Mouse (Mus musculus) spleen, adult 18-20 months (tissue): Measurements from ENCODE around the gene Scaf8.

Experiments
- DNase-seq, 2 experiments: peaks; one replicate each; pipeline ENCODE4 v3.0.0; 2022; ENCODE audit warnings: mixed read lengths in 2 of 2

The Scaf8 gene

DNA sequence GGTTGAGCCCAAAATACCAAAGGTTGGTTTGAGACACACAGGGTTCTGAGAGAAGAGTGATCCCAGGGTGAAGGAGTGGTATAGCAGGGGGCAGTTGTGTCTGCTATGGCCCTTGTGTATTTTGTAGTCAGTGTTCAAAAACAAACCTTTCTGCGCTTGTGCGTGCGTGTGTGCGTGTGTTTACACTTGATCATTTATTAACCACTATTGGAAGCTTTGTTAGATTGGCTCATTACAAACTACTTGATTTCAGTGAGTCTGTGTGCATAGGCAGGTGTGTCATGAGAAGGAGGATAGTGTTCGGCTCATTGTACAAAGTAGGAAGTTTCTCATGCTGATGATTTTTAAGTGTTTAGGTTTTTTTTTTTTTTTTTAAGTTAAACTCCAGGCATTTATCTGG, 95.4 kb downstream of the Scaf8 start:
- DNase-seq: no peak

DNA sequence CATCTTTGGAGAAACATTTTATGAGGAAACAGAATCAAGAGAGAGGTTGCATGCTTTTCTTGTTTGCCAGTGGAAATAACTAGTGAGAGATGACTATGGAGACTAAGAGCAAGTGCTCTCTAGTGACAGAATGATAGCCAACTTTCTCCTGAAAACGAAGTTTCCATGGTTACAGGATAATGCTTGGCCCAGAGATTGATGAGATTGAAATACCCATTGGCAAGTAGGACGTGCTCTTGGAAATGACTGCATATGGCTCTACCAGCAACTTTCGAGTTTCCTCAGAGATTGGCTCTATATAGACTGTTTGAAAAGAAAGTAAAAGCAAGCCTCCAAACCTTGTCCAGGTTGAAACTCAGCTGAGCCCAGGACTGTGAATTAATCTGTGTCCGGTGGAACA, 97.3 kb downstream of the Scaf8 start:
- no peak for DNase-seq

DNA sequence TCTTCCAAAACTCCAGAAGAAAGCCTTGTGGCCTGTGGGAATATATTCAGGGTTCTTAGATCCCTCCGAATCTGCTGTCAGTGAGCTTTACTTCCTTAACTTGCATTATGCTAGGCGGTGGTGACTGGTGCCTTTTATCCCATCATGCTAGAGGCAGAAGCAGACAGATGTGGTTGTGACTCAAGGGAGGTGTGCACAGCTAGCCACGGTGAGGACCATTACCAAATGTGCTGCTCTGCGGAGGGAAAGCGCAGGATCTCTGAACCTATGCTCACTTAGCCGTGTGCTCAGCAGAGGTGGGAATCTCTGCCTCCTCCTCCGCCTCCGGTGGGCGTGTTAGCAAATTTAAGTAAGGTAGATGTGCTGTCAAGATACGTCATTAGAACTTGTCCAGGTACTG, 98.1 kb downstream of the Scaf8 start:
- DNase-seq: no peak

DNA sequence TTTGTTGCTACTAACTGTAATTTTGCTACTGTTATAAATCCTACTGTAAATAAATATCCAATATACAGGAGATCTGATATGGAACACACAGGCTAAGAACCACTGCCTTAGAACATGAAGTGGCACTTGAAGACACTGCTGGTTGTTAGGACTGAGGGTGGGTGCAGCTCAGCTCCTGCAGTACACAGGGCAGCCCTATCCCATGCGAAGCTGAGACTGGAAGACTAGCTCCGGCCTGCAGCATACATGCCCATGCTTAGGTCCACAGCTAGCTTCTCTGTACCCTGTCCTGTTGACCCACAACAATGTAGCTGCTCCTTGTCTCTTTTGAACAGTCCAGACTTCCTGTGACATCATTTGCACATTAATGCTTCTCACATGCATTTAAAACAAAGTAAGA, 100.1 kb downstream of the Scaf8 start:
- no peak for DNase-seq

DNA sequence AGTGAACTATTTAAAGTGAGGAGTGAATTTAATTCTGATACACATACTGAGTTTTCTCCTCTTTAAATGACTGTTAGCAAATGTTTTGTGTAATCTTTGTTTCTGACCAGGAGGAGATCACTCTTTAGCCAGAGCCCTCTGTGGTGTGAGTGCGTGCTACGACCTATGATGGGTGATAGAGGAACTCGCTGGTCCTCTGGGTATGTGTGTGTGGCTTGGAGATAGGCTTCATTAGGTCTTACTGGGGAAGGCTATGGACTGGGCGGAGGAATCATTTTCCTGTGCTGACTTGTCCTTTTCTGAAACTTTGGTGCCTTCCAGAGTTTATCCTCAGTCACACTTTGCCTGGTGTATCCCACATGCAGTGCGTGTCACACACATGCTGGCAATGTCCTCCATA, 102.3 kb downstream of the Scaf8 start:
- DNase-seq: no peak

DNA sequence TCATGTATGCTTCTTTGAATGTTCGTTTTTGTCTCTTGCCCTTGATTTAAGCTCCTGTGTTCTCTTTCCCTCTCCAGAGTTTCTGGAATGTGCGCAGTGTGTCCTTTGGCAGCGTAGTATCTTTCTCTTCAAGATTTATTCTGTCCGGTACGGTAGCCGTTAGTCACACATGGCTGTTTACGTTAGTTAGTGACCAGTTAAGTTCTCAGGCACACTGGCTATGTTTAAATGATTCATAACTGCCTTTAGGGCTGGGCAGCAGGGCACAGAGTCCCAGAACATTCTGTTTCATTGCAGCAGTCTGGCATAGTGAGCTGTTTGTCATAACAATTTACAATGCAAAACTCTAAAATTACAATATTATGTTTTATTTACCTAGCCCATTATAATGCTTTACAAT, 103.6 kb downstream of the Scaf8 start:
- no peak for DNase-seq

DNA sequence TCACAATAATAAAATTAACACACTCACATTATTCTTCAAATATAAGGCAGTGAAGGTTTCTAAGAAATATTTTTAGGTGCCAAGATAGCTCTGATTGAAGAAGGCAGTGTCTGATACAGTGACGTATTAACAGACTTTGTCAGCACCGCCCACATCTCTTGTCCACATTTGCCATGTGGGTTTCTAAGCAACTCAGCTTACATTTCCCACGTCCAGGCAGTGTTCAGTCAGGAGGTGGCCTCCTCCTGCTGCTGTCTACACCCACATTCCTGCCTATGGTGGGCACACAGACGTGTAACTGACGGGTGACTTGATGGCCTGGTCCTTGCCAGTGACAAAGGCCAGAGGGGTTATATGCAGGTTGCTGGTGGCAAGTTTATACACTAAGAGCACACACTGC, 104.1 kb downstream of the Scaf8 start:
- DNase-seq: no peak

DNA sequence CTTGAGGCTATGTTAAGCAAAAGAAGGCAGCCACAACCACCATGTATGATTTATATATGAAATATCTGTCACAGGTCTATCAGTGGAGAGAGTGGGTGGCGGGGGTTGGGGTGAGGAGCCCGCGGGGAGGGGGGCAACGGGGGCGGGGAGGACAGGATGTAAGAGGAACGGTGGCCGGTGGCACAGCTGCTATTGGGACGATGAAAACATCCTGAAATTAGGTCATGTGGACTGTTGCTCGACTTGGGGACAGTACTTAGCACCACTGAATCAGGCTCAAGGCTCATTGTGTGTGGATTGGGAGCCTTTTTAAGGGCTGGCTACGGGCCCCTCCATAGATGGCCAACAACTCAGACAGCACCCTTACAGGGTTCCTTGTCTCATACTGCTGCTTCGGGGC, 105.4 kb downstream of the Scaf8 start:
- no peak for DNase-seq

DNA sequence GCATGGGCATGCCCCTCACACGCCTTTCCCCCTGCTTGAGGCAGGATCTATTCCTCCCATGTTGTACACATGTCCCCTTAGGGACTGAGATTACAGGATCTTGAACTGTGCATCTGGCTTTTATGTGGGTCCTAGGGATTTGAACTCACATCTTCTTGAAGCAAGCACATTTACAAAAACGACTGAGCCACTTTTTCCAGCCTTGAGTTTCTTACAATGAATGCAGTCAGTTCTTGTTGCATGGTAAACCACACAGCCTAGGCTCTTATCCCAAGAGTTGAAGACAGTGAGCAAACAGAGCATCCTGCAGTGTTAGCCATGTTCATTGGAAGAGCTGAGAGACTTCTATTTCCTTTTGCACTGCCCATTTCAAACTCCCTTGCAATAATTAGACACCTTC, 108.3 kb downstream of the Scaf8 start:
- no peak for DNase-seq

DNA sequence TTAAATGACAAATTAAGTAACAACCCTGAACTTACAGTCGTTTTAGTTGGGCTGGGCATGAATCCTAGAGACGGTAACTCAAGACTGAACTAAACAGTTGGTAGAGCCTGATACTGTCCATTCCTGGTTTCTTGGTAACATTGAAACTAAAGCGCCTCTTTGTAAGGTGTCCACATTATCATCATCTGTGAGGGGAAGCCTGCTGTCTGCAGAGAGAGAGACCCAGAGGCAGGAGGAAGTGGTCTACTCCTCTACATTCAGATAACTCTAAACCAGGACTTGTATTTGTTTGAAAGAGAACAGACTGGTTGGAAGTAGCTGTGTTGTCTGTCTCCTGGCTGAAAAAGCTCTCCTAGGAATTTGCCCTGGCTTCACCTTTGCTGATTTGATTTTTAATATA, 108.9 kb downstream of the Scaf8 start:
- no peak for DNase-seq

DNA sequence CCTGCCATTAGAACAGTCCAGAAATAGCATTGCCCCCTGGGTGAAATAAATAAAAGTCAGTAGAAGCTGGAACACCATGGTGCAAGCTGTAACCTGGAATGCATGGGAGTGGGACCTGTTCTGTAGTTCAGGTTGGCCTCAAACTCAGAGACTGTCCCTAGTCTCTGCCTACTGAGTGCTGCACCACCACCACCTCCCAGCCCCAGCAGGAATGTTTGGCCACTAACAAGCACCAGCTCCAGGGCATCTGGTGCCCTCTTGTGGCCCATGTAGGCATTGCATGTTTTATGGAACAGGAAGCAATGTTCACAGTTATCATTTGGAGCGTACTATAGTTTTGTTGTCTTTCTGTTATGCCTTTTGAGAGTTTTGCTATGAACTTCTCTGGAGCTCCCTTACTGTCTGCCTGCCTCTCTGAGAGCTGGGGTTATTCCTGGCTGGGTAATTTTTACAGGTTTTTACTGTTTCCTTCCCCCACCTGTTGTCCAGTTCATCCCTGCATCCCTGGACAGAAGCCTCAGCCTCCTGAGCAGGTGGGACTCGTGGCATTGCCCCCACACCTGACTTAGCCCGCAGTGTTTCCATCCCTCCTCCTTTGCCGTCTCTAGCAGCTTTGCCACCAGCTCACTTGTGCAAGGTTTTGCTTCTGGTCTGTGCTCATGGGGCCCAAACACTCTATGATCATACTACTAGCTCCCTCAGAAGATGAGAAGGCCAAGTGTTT, 109.8 kb downstream of the Scaf8 start:
- peak; percentile 60 to 85 for DNase-seq

DNA sequence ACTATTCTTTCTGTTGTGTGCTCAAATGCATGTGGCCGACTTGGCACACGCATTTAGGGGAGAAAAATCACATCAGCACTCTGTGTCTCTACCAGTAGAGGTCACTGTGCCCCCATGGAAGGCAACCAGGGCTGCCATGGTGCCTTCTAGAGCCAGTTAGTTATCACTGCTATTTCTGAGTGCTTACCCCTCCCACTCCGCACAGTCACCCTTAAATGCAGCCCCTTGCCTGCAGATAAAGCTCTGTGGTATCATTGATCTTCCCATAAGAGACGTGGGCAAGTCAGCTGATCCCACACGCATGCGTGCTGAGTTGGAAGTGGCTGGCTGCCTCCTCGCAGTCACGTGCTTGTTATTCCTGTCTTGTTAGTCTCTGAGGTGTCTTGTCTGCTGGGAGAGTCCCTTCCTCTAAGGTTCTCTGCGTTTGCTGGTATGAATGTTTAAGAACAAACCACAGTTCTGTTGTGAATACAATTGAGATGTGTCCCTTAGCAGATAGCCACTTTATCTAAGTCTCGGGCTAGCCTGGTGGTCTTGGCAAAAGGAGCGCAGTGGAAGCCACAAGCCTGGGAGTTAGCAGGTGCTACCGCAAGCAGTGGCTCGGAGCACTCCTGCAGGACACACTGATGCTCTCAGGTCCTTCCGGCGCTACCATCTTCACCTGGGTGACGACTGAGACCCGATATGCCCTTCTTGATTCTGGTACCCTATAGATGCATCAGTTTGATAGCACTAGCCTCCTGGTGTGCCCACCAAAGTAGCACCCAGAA, 115.6 kb downstream of the Scaf8 start:
- DNase-seq: peak in 1 of 2 experiments; percentile 22

DNA sequence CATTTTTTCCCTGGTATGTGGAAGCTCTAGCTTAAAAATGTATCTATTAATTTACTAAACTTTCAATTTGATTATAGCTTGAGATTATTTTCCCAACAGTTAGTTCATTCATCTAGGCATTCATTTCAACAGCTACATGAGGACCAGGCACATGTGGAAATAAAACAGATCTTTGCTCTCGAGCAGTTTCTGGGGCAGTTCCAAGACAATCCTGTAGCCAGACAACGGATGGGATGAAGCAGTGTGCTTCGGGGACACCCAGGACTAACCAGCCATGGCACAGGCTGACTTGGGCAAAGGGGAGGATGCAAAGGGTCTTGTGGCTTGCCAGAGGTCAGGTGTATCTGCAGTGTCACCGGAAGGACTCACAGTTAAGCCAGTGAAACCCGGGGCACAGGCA, 117.9 kb downstream of the Scaf8 start:
- no peak for DNase-seq

DNA sequence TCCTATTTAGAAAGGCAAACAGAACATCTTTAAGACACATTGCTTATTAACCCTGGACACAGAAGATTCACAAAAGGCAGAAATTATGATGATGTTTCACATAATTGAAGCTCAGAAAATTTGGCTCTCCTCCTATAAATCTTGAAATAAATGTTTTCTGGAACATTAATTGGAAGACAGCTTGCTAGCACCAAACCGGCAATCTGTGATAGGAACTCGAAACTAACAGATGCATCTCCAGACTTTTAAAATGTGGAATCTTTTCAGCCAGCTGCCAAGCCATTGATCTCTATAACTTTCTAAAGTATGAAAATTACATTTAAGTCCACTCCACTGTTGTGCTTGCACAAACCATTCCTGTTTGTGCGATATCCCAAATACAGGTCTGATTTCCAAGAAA, 128.9 kb downstream of the Scaf8 start:
- DNase-seq: no peak

DNA sequence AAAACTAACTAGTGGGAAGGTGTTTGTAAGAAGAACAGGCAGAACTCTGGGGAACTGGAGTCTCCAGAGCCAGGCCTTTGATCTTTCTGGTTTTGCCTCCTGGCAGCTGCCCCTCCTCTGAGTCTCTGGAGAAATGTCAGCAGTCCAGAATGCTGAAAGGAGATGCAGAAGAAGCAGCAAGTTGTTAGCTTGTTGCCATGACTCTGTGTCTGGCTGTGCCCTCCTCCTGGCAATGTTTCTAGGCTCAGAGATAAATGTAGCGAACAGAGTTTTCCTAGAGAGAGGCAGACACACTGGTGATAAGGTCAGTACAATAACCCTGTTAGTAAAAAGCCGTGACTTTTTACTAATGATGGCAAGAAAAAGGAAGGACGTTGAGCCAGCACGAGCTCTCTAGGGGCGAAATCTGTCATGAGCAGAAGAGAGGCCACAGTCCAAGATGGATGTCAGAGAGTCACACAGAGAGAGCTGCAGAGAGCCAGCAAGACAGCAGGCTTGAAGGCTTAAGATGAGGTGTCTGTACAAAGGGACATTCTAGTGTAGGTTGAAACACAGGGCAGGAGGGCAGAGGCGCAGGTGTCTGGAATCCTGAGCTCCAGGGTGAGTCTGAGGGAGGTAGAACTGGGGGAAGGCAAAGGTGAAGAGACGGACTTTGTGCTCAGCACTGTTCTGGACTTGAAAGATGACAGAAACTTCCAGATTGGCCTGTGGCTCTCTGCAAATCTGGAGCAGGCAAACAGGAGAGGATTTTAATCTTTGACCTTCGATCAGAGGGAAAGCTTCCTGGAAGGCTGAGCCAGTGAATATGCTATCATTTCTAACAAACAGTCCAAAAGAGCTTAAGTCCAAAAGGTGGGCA, 130.3 kb downstream of the Scaf8 start:
- no peak for DNase-seq

DNA sequence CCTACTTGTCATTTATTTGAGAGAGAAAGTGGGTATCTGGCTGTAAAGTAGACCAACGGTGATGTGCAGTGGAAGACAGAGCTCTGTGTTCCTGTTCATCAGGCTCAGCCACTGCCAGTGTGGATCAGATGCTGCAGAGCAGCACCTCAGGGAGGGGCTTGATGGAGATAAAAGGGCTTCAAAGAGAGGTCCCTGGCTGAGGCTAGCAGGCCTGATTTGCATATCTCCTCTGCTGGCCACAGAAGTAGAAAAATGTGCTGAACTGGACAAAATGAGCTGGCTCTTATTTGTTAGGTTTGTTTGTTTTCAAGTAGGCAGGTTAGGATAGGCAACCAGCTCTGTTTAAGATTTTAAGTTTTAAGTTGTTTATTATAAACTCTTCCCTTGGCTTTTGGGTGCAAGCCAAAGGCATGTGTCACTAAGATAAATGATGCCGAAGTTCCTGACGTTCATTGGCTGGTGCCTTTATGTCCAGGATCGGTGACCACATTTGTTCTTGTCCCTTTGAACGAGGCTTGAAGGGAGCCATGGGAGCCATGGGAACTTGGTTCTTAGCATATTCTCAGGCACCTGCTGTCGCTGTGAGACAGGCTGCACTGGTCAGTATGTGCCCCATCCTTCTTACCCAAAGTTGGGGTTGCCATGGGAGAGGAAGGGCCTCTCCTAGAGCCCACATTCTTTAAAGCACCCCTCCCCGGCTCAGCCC, 132.0 kb downstream of the Scaf8 start:
- DNase-seq: no peak
